Mouse (Mus musculus): ENCODE measurements at regions not wholly inside any gene's neighbourhood (a gene's known extent, or its start where the extent isn't known, plus 50 kb on each side); places are given as distances from the start of the nearest gene placed in this dataset.

GRCm38 (mm10) chr4:52368527-52368926, 70.5 kb upstream of the Smc2 start:
- TF ChIP-seq CTCF (IDR thresholded peaks at IDR 0.05; ENCODE audit: low read depth) (no peak), EP300 (IDR thresholded peaks at IDR 0.05; ENCODE audit: low read depth) (no peak)
